8 mouse cellular contexts compared by ENCODE assay signal in genomic region chr6:42644912-42645549, GRCm38 (mm10). TPM values are rescaled to one million over a fixed set of nuclear protein-coding genes. Genes with fewer than 3 reads are reported as not detected.
A peak's percentile ranks its signal among the peaks of the same experiment; 100 is the strongest.
DNase-seq lines count a peak whose midpoint lies in the region; ATAC-seq and TF ChIP-seq lines count a peak whose summit lies in the region.

Gene Tcaf2 (minus strand): TSS chr6:42645254.

- no peak within 1 kb of the TSS for H3K9ac ChIP-seq in forebrain, embryonic 14.5 days (ENCODE audit: low read length)
- 0 out of 2 replicates have a peak within 1 kb of the TSS, but pooled peaks have one; percentile 14 for H3K9ac ChIP-seq in heart, postnatal 0 days (replicated peaks; ENCODE audit: low read depth, low read length)
- no peak within 1 kb of the TSS for H3K9ac ChIP-seq in liver, embryonic 14.5 days (replicated peaks)
- H3K9ac ChIP-seq in neural tube, embryonic 13.5 days: peak within 1 kb of the TSS; percentile 34; the same call in 1 of the 2 replicates

- H3K27me3 ChIP-seq in forebrain, embryonic 14.5 days (replicated peaks; ENCODE audit: control insufficient read depth, insufficient read depth, low read length): no peaks in the 10 kb centered on the region
- H3K27me3 ChIP-seq in heart, postnatal 0 days (ENCODE audit: control insufficient read depth, insufficient read depth, low read length): no peaks in the 10 kb centered on the region
- H3K27me3 ChIP-seq in liver, embryonic 14.5 days (ENCODE audit: control insufficient read depth, insufficient read depth, low read length): no peaks in the 10 kb centered on the region
- no peaks in the 10 kb centered on the region for H3K27me3 ChIP-seq in neural tube, embryonic 13.5 days

- H3K4me2 ChIP-seq in forebrain, embryonic 14.5 days (ENCODE audit: low read length): peak within 1 kb of the TSS; percentile 56
- peak within 1 kb of the TSS; percentile 62 for H3K4me2 ChIP-seq in heart, postnatal 0 days (ENCODE audit: low read depth, low read length)
- H3K4me2 ChIP-seq in liver, embryonic 14.5 days (ENCODE audit: low read depth): peak within 1 kb of the TSS; percentile 60
- H3K4me2 ChIP-seq in neural tube, embryonic 13.5 days: peak within 1 kb of the TSS; percentile 62

- H3K27ac ChIP-seq in forebrain, embryonic 14.5 days (ENCODE audit: low read depth, low read length): no peak within 1 kb of the TSS
- no peak within 1 kb of the TSS for H3K27ac ChIP-seq in heart, postnatal 0 days (ENCODE audit: low read depth)
- H3K27ac ChIP-seq in liver, embryonic 14.5 days: no peak within 1 kb of the TSS
- H3K27ac ChIP-seq in neural tube, embryonic 13.5 days (replicated peaks): no peak within 1 kb of the TSS

- H3K4me3 ChIP-seq in forebrain, embryonic 14.5 days (ENCODE audit: low read depth, low read length): peak within 1 kb of the TSS; percentile 28
- peak within 1 kb of the TSS; percentile 47 for H3K4me3 ChIP-seq in heart, postnatal 0 days (ENCODE audit: low read depth, low read length)
- peak within 1 kb of the TSS; percentile 31 to 34 for H3K4me3 ChIP-seq in liver, embryonic 14.5 days (ENCODE audit: insufficient read depth in 1 of 2, low read depth in 2 of 2, low read length in 2 of 2)
- H3K4me3 ChIP-seq in neural tube, embryonic 13.5 days: peak within 1 kb of the TSS; percentile 39

- peak; percentile 91 for TF ChIP-seq CTCF in heart, postnatal 0 days (IDR thresholded peaks at IDR 0.05; ENCODE audit: low read depth)
- peak; percentile 88 for TF ChIP-seq CTCF in liver, embryonic 14.5 days (IDR thresholded peaks at IDR 0.05; ENCODE audit: low read depth)

- under 1% methylated on average over 23 of the region's 23 CpGs for WGBS in forebrain, embryonic 14.5 days
- WGBS in heart, postnatal 0 days: 0% methylated on average over 23 of the region's 23 CpGs
- 0% methylated on average over 23 of the region's 23 CpGs for WGBS in liver, embryonic 14.5 days (ENCODE audit: insufficient replicate concordance)
- under 1% methylated on average over 23 of the region's 23 CpGs for WGBS in neural tube, embryonic 13.5 days

- peak; percentile 98 for ATAC-seq in forebrain, embryonic 14.5 days
- peak; percentile 99 for ATAC-seq in heart, postnatal 0 days (ENCODE audit: insufficient read depth, low read depth)
- peak; percentile 85 for ATAC-seq in liver, embryonic 14.5 days (ENCODE audit: insufficient read depth)
- peak; percentile 97 for ATAC-seq in neural tube, embryonic 13.5 days (ENCODE audit: low read depth)

- no peaks in the 10 kb centered on the region for H3K36me3 ChIP-seq in forebrain, embryonic 14.5 days (ENCODE audit: control insufficient read depth, insufficient read depth, low read length)
- H3K36me3 ChIP-seq in heart, postnatal 0 days (replicated peaks; ENCODE audit: control insufficient read depth, insufficient read depth, low read length): no peaks in the 10 kb centered on the region
- no peaks in the 10 kb centered on the region for H3K36me3 ChIP-seq in liver, embryonic 14.5 days (replicated peaks; ENCODE audit: control insufficient read depth, insufficient read depth, low read depth)
- H3K36me3 ChIP-seq in neural tube, embryonic 13.5 days: no peaks in the 10 kb centered on the region

- TF ChIP-seq EP300 in heart, postnatal 0 days (IDR thresholded peaks at IDR 0.05; ENCODE audit: low read depth): no peak
- no peak for TF ChIP-seq EP300 in liver, embryonic 14.5 days (IDR thresholded peaks at IDR 0.05; ENCODE audit: low read depth)

- H3K9me3 ChIP-seq in forebrain, embryonic 14.5 days (replicated peaks; ENCODE audit: control insufficient read depth, low read length): no peaks in the 10 kb centered on the region
- H3K9me3 ChIP-seq in heart, postnatal 0 days (replicated peaks; ENCODE audit: control insufficient read depth, low read length): no peaks in the 10 kb centered on the region
- no peaks in the 10 kb centered on the region for H3K9me3 ChIP-seq in liver, embryonic 14.5 days (ENCODE audit: control insufficient read depth, low read length)
- no peaks in the 10 kb centered on the region for H3K9me3 ChIP-seq in neural tube, embryonic 13.5 days

- no peaks in the 10 kb centered on the region for H3K4me1 ChIP-seq in forebrain, embryonic 14.5 days (ENCODE audit: control insufficient read depth, insufficient read depth, low read length)
- no peaks in the 10 kb centered on the region for H3K4me1 ChIP-seq in heart, postnatal 0 days (ENCODE audit: control insufficient read depth, insufficient read depth)
- 0 out of 4 replicates have a peak, but pooled peaks cover 0 to 3% of the 10 kb centered on the region in 2 experiments for H3K4me1 ChIP-seq in liver, embryonic 14.5 days (replicated peaks; ENCODE audit: control insufficient read depth in 2 of 2, insufficient read depth in 2 of 2, low read length in 1 of 2)
- no peaks in the 10 kb centered on the region for H3K4me1 ChIP-seq in neural tube, embryonic 13.5 days (replicated peaks)

- DNase-seq in ES-CJ7 (ENCODE audit: low read depth, low spot score): peak; percentile 95
- DNase-seq in cerebellum, adult 11 months: peak; percentile 63
- peak; percentile 83 for DNase-seq in forebrain, embryonic 14.5 days (ENCODE audit: low spot score)
- peak; percentile 84 for DNase-seq in heart, postnatal 0 days (ENCODE audit: low spot score)
- DNase-seq in kidney, postnatal 36 days: peak; percentile 92
- DNase-seq in liver, embryonic 14.5 days (ENCODE audit: low read depth in 3 of 3, low spot score in 3 of 3): peak; percentile 26 to 45 (median 37)
- DNase-seq in testis, postnatal 10 days (ENCODE audit: low spot score): peak; percentile 92

RNA-seq across cellular contexts. Expression of gene Tcaf2, which starts in this region (rescaled TPM):
- polyA plus RNA-seq in forebrain, embryonic 14.5 days (2014; fragmentation: Nextera tagmentation; extraction: Ambion mirVana): 0.55 and 0.63 TPM in 2 replicates
- total RNA-seq in heart, postnatal 0 days (2014; rRNA removed; ENCODE audit: low replicate concordance): 2.0 and 2.7 TPM in 2 replicates
- 1.2 and 1.5 TPM in 2 replicates for polyA plus RNA-seq in heart, postnatal 0 days (2015; fragmentation: Nextera tagmentation; extraction: Ambion mirVana)
- 0.07 and 0.12 TPM in 2 replicates for polyA plus RNA-seq in liver, embryonic 14.5 days (2012; rRNA removed)
- 0.04 and 0.06 TPM in 2 replicates for polyA plus RNA-seq in liver, embryonic 14.5 days (2014; fragmentation: Nextera tagmentation; extraction: Ambion mirVana)
- polyA plus RNA-seq in neural tube, embryonic 13.5 days (2015; fragmentation: Nextera tagmentation; extraction: Ambion mirVana): 2.6 and 3.0 TPM in 2 replicates

Comparison
In these comparisons a context has a peak if more than half of its experiments do, and no peak if none do; other contexts are left out.
1. Peak in DNase-seq, ATAC-seq, H3K4me3 ChIP-seq and H3K4me2 ChIP-seq in forebrain, embryonic 14.5 days; RNA of the gene not detected or under 1 TPM.
2. Peak in DNase-seq, ATAC-seq, H3K4me3 ChIP-seq and H3K4me2 ChIP-seq in liver, embryonic 14.5 days; RNA of the gene not detected or under 1 TPM.
3. DNase-seq: peak in every context shown above with its lines; median percentile 95 in ES-CJ7; 92 in kidney, postnatal 36 days; 92 in testis, postnatal 10 days; 84 in heart, postnatal 0 days; 83 in forebrain, embryonic 14.5 days; 63 in cerebellum, adult 11 months; 37 in liver, embryonic 14.5 days.
4. H3K9ac ChIP-seq: peak in heart, postnatal 0 days (single experiment) and neural tube, embryonic 13.5 days (single experiment); none in forebrain, embryonic 14.5 days (single experiment) and liver, embryonic 14.5 days (single experiment).
5. Peak in every context shown above with its lines, with median percentiles within 50 percentile points of each other: ATAC-seq, H3K4me2 ChIP-seq and H3K4me3 ChIP-seq.